Mouse (Mus musculus): Measurements from ENCODE around the gene Olfr1275. TPM values are rescaled to one million over a fixed set of nuclear protein-coding genes. Genes with fewer than 3 reads are reported as not detected.

Olfr1275 gene
- polyA plus RNA-seq (2015; fragmentation: Nextera tagmentation; extraction: Ambion mirVana), result not detected in 2 replicates

DNA sequence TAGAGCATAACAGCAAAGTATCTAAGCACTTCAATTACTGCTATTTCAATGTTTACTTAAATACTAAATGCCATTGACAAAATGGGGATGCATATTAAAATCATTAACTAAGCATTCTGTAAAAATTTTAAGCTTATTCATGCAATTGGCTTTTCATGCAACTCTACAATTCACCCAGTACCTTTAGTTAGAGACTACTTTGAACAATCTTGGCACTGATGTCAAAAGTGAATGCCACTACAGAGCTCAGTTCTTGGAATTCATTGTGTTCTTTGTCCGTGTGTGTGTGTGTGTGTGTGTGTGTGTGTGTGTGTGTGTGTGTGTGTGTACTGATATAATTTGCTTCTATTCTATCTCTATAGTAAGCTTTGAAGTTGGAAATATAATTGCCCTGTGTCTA, at the start of gene Olfr1275:
Olfr1275 (minus strand) TSS at position 101 of the 400 bp plus-strand sequence.
- Histone ChIP-seq H3K36me3 (ENCODE audit: insufficient read depth, low read length) (no peaks in the 10 kb centered on the region), H3K27me3 (ENCODE audit: insufficient read depth, low read length) (no peaks in the 10 kb centered on the region), H3K4me2 (replicated peaks; ENCODE audit: low read depth, low read length) (no peak within 1 kb of the TSS), H3K4me3 (ENCODE audit: low read length) (no peak within 1 kb of the TSS), H3K9ac (replicated peaks; ENCODE audit: low read length) (no peak within 1 kb of the TSS), H3K9me3 (ENCODE audit: low read length) (no peaks in the 10 kb centered on the region), H3K27ac (ENCODE audit: low read length) (no peak within 1 kb of the TSS), H3K4me1 (ENCODE audit: insufficient read depth, low read length) (no peaks in the 10 kb centered on the region)
- no peak for ATAC-seq (ENCODE audit: low FRiP score, low TSS enrichment)
- WGBS, result 95% methylated on average over 1 of the region's 1 CpGs

GRCm38 (mm10) chr2:111274006-111274405, 38.9 kb upstream of the Olfr1275 start, which contains the start of gene Olfr1277:
Olfr1277 (minus strand) TSS chr2:111274106.
- 70% methylated on average over 2 of the region's 2 CpGs for WGBS
- Histone ChIP-seq H3K36me3 (ENCODE audit: insufficient read depth, low read length) (no peaks in the 10 kb centered on the region), H3K4me2 (replicated peaks; ENCODE audit: low read depth, low read length) (no peak within 1 kb of the TSS), H3K9me3 (ENCODE audit: low read length) (no peaks in the 10 kb centered on the region), H3K27ac (ENCODE audit: low read length) (no peak within 1 kb of the TSS), H3K4me1 (ENCODE audit: insufficient read depth, low read length) (no peaks in the 10 kb centered on the region), H3K9ac (replicated peaks; ENCODE audit: low read length) (no peak within 1 kb of the TSS), H3K4me3 (ENCODE audit: low read length) (no peak within 1 kb of the TSS), H3K27me3 (ENCODE audit: insufficient read depth, low read length) (no peaks in the 10 kb centered on the region)
- no peak for ATAC-seq (ENCODE audit: low FRiP score, low TSS enrichment)

DNA sequence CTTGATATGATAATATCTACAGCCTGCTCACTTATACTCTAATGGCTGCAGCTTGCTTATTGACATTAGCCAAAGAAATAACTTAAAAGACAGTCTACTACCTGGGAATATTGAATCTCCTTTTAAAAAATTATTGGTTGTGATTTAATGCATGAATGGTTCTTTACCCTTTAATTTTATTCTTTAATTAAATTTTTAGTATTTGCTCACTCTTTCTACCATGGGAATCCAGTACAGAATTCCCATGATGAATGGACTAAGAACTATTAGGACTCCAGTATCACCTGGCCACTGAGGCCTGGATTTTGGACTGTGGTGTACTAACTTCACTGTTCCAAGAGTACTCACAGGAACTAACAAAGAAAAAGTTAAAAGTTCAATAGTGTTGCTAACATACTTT, 19.1 kb upstream of the Olfr1275 start, which contains the start of gene Olfr1276:
Olfr1276 (plus strand) TSS at position 301 of the 400 bp plus-strand sequence.
- Histone ChIP-seq H3K27me3 (ENCODE audit: insufficient read depth, low read length) (no peaks in the 10 kb centered on the region), H3K36me3 (ENCODE audit: insufficient read depth, low read length) (no peaks in the 10 kb centered on the region), H3K9me3 (ENCODE audit: low read length) (no peaks in the 10 kb centered on the region), H3K4me1 (ENCODE audit: insufficient read depth, low read length) (no peaks in the 10 kb centered on the region), H3K27ac (ENCODE audit: low read length) (no peak within 1 kb of the TSS), H3K9ac (replicated peaks; ENCODE audit: low read length) (no peak within 1 kb of the TSS), H3K4me3 (ENCODE audit: low read length) (no peak within 1 kb of the TSS), H3K4me2 (replicated peaks; ENCODE audit: low read depth, low read length) (no peak within 1 kb of the TSS)
- ATAC-seq (ENCODE audit: low FRiP score, low TSS enrichment), result no peak

DNA sequence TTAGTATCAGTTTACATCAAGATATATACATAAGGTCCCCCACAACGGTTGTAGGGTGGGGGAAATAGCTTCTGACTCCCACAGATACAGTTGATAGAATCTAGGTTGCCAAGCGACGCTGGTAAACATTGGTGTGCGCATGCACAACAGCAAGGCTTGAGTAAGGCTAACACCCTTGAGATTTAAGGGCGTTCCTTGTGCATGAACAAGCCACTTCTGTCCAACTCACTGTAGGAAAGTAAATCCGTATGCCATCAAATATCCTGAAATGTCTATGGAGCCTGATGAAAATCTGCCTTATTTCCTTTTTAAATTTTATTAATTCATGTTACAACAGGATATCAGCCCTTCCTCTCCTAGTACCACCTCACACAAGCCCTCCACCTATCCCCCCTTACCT, 5.6 kb downstream of the Olfr1275 start, which contains the start of gene 4930430A15Rik:
4930430A15Rik (minus strand) TSS at position 101 of the 400 bp plus-strand sequence.
- Histone ChIP-seq H3K9me3 (ENCODE audit: low read length) (no peaks in the 10 kb centered on the region), H3K27ac (ENCODE audit: low read length) (no peak within 1 kb of the TSS), H3K36me3 (ENCODE audit: insufficient read depth, low read length) (no peaks in the 10 kb centered on the region), H3K27me3 (ENCODE audit: insufficient read depth, low read length) (no peaks in the 10 kb centered on the region), H3K4me1 (ENCODE audit: insufficient read depth, low read length) (no peaks in the 10 kb centered on the region), H3K4me2 (replicated peaks; ENCODE audit: low read depth, low read length) (no peak within 1 kb of the TSS), H3K4me3 (ENCODE audit: low read length) (no peak within 1 kb of the TSS), H3K9ac (replicated peaks; ENCODE audit: low read length) (no peak within 1 kb of the TSS)
- no peak for ATAC-seq (ENCODE audit: low FRiP score, low TSS enrichment)
- WGBS, result 83% methylated on average over 6 of the region's 6 CpGs

GRCm38 (mm10) chr2:111182068-111182467, 53.0 kb downstream of the Olfr1275 start:
- ATAC-seq (ENCODE audit: low FRiP score, low TSS enrichment), result no peak
- H3K27me3 ChIP-seq (ENCODE audit: insufficient read depth, low read length), result no peaks in the 10 kb centered on the region
- H3K9ac ChIP-seq (replicated peaks; ENCODE audit: low read length), result no peak overlapping the region
- H3K9me3 ChIP-seq (ENCODE audit: low read length), result no peaks in the 10 kb centered on the region
- H3K4me3 ChIP-seq (ENCODE audit: low read length), result no peak overlapping the region
- 90% methylated on average over 11 of the region's 11 CpGs for WGBS
- H3K36me3 ChIP-seq (ENCODE audit: insufficient read depth, low read length), result no peaks in the 10 kb centered on the region
- no peak overlapping the region for H3K27ac ChIP-seq (ENCODE audit: low read length)
- H3K4me1 ChIP-seq (ENCODE audit: insufficient read depth, low read length), result no peaks in the 10 kb centered on the region
- no peak overlapping the region for H3K4me2 ChIP-seq (replicated peaks; ENCODE audit: low read depth, low read length)

Other genes starting within 250 kb of the Olfr1275 start
- not detected in 2 replicates for gene Gm13941, start 129.3 kb downstream of the Olfr1275 start, polyA plus RNA-seq (2015; fragmentation: Nextera tagmentation; extraction: Ambion mirVana)
- gene Gm15130, start 82.3 kb downstream of the Olfr1275 start, polyA plus RNA-seq (2015; fragmentation: Nextera tagmentation; extraction: Ambion mirVana), result not detected in 2 replicates
- gene 4930430A15Rik, start 5.7 kb downstream of the Olfr1275 start, polyA plus RNA-seq (2015; fragmentation: Nextera tagmentation; extraction: Ambion mirVana), result not detected in 2 replicates
- gene Olfr1276, start 19.2 kb upstream of the Olfr1275 start, polyA plus RNA-seq (2015; fragmentation: Nextera tagmentation; extraction: Ambion mirVana), result not detected in 2 replicates
- gene Olfr1277, start 38.8 kb upstream of the Olfr1275 start, polyA plus RNA-seq (2015; fragmentation: Nextera tagmentation; extraction: Ambion mirVana), result not detected in 2 replicates
- gene Olfr1278, start 54.9 kb upstream of the Olfr1275 start, polyA plus RNA-seq (2015; fragmentation: Nextera tagmentation; extraction: Ambion mirVana), result not detected in 2 replicates
- gene Olfr1279, start 65.3 kb upstream of the Olfr1275 start, polyA plus RNA-seq (2015; fragmentation: Nextera tagmentation; extraction: Ambion mirVana), result not detected in 2 replicates
- not detected in 2 replicates for gene Olfr1280, start 78.7 kb upstream of the Olfr1275 start, polyA plus RNA-seq (2015; fragmentation: Nextera tagmentation; extraction: Ambion mirVana)
- gene Olfr1281, start 91.2 kb upstream of the Olfr1275 start, polyA plus RNA-seq (2015; fragmentation: Nextera tagmentation; extraction: Ambion mirVana), result not detected in 2 replicates
- gene Olfr1282, start 100.8 kb upstream of the Olfr1275 start, polyA plus RNA-seq (2015; fragmentation: Nextera tagmentation; extraction: Ambion mirVana), result not detected in 2 replicates
- not detected in 2 replicates for gene Olfr1283, start 131.5 kb upstream of the Olfr1275 start, polyA plus RNA-seq (2015; fragmentation: Nextera tagmentation; extraction: Ambion mirVana)
- gene Olfr1284, start 140.2 kb upstream of the Olfr1275 start, polyA plus RNA-seq (2015; fragmentation: Nextera tagmentation; extraction: Ambion mirVana), result not detected in 2 replicates
- gene Olfr1286, start 187.8 kb upstream of the Olfr1275 start, polyA plus RNA-seq (2015; fragmentation: Nextera tagmentation; extraction: Ambion mirVana), result not detected in 2 replicates
- gene Olfr1287, start 213.9 kb upstream of the Olfr1275 start, polyA plus RNA-seq (2015; fragmentation: Nextera tagmentation; extraction: Ambion mirVana), result not detected in 2 replicates
- not detected in 2 replicates for gene Olfr1288, start 238.8 kb upstream of the Olfr1275 start, polyA plus RNA-seq (2015; fragmentation: Nextera tagmentation; extraction: Ambion mirVana)
- not detected in 2 replicates for gene Olfr1289, start 245.5 kb upstream of the Olfr1275 start, polyA plus RNA-seq (2015; fragmentation: Nextera tagmentation; extraction: Ambion mirVana)

Data from kidney, embryonic 16.5 days (tissue).